Mouse (Mus musculus) megakaryocyte, adult 5-6 weeks (primary cell): ENCODE measurements around the gene Olfr463. TPM values are rescaled to one million over a fixed set of nuclear protein-coding genes. Genes with fewer than 3 reads are reported as not detected.
A peak's percentile ranks its signal among the peaks of the same experiment; 100 is the strongest.

Experiments
- ATAC-seq: 2 replicates; pipeline ENCODE4 v1.8.0; 2016; ENCODE audit warnings: mild to moderate bottlenecking, inconsistent platforms; ENCODE audit not compliant: poor library complexity, severe bottlenecking
- total RNA-seq, 2 experiments: library from RNA; stranded (forward) in 1 of 2; stranded (reverse) in 1 of 2; fragments of 153-499, 151-499 nt in 1 of 2; fragments of 221-1000, 200-1000 nt in 1 of 2; gene quantifications; 2 replicates each; pipeline versions ENCODE4 v1.2.3 to v1.2.4; 2015 to 2017

The Olfr463 gene
- total RNA-seq, 2 experiments from 2014 or later, result not detected

GRCm38 (mm10) chr11:87852690-87853596, 44.2 kb downstream of the Olfr463 start, which contains the start of gene Mks1:
TSS of gene Mks1 (plus strand) at chr11:87853215.
- peak; percentile 99 for ATAC-seq

- ATAC-seq, result no peak
Measured at GRCm38 (mm10) chr11:87847884-87848283, 49.3 kb downstream of the Olfr463 start.

- no peak for ATAC-seq
Measured at GRCm38 (mm10) chr11:87846968-87847600, 50.1 kb downstream of the Olfr463 start.

Other genes with a start within 250 kb of the Olfr463 start
- gene Rnf43, start 234.7 kb downstream of the Olfr463 start, total RNA-seq (2015), result 3.3 and 4.0 TPM in 2 replicates
- gene Rnf43, start 234.7 kb downstream of the Olfr463 start, total RNA-seq (2017), result 3.4 and 8.6 TPM in 2 replicates
- gene Supt4a, start 159.8 kb downstream of the Olfr463 start, total RNA-seq (2015), result 200 and 205 TPM in 2 replicates
- 58.9 and 59.0 TPM in 2 replicates for gene Supt4a, start 159.8 kb downstream of the Olfr463 start, total RNA-seq (2017)
- gene Tspoap1, start 136.8 kb downstream of the Olfr463 start, total RNA-seq (2015), result 5.4 and 8.0 TPM in 2 replicates
- 6.1 and 8.6 TPM in 2 replicates for gene Tspoap1, start 136.8 kb downstream of the Olfr463 start, total RNA-seq (2017)
- gene Mpo, start 103.8 kb downstream of the Olfr463 start, total RNA-seq (2015), result 284 and 331 TPM in 2 replicates
- gene Mpo, start 103.8 kb downstream of the Olfr463 start, total RNA-seq (2017), result 235 and 273 TPM in 2 replicates
- not detected in 2 replicates for gene Lpo, start 69.1 kb downstream of the Olfr463 start, total RNA-seq (2015)
- gene Lpo, start 69.1 kb downstream of the Olfr463 start, total RNA-seq (2017), result not detected in 2 replicates
- gene Mks1, start 44.2 kb downstream of the Olfr463 start, total RNA-seq (2015), result 2.8 and 4.8 TPM in 2 replicates
- 2.6 and 5.0 TPM in 2 replicates for gene Mks1, start 44.2 kb downstream of the Olfr463 start, total RNA-seq (2017)
- 2.9 and 6.0 TPM in 2 replicates for gene Epx, start 21.9 kb downstream of the Olfr463 start, total RNA-seq (2015)
- gene Epx, start 21.9 kb downstream of the Olfr463 start, total RNA-seq (2017), result 16.3 and 19.6 TPM in 2 replicates
- not detected in 2 replicates for gene Olfr462, start 5.1 kb downstream of the Olfr463 start, total RNA-seq (2015)
- not detected in 2 replicates for gene Olfr462, start 5.1 kb downstream of the Olfr463 start, total RNA-seq (2017)
- gene Olfr464, start 23.6 kb upstream of the Olfr463 start, total RNA-seq (2015), result not detected in 2 replicates
- not detected in 2 replicates for gene Olfr464, start 23.6 kb upstream of the Olfr463 start, total RNA-seq (2017)
- gene Dynll2, start 90.1 kb upstream of the Olfr463 start, total RNA-seq (2015), result 6.8 and 8.1 TPM in 2 replicates
- gene Dynll2, start 90.1 kb upstream of the Olfr463 start, total RNA-seq (2017), result 4.4 and 8.8 TPM in 2 replicates
- gene Srsf1, start 150.0 kb upstream of the Olfr463 start, total RNA-seq (2015), result 146 and 156 TPM in 2 replicates
- 369 and 388 TPM in 2 replicates for gene Srsf1, start 150.0 kb upstream of the Olfr463 start, total RNA-seq (2017)
- gene Vezf1, start 170.9 kb upstream of the Olfr463 start, total RNA-seq (2015), result 46.4 and 55.3 TPM in 2 replicates
- 22.6 and 25.0 TPM in 2 replicates for gene Vezf1, start 170.9 kb upstream of the Olfr463 start, total RNA-seq (2017)
- 0.67 and 0.73 TPM in 2 replicates for gene Cuedc1, start 200.7 kb upstream of the Olfr463 start, total RNA-seq (2015)
- 1.3 and 2.2 TPM in 2 replicates for gene Cuedc1, start 200.7 kb upstream of the Olfr463 start, total RNA-seq (2017)